Comparison of ENCODE assay signal across 15 mouse cellular contexts in genomic region chr1:193389505-193389904, GRCm38 (mm10). TPM values are rescaled to one million over a fixed set of nuclear protein-coding genes. Genes with fewer than 3 reads are reported as not detected.
A peak's percentile ranks its signal among the peaks of the same experiment; 100 is the strongest.
DNase-seq lines count a peak whose midpoint lies in the region; ATAC-seq and TF ChIP-seq lines count a peak whose summit lies in the region.
"Had no signal": no experiment of that assay in that cellular context is flagged by ENCODE, and none has a peak within 500 bp of the region (broad histone marks: within the 10 kb centered on the region; RNA-seq: fewer than 3 reads in every experiment).

No protein-coding gene starts in this region.

- H3K27ac ChIP-seq in kidney, embryonic 14.5 days (ENCODE audit: low read depth, low read length): no peak overlapping the region
- H3K27ac ChIP-seq in kidney, adult 2 months (ENCODE audit: insufficient read depth, low read depth, low read length): no peak overlapping the region
- peak overlapping the region; percentile 17; the same call in 1 of the 2 replicates for H3K27ac ChIP-seq in forebrain, embryonic 14.5 days (ENCODE audit: low read depth, low read length)
- H3K27ac ChIP-seq in hindbrain, postnatal 0 days: no peak overlapping the region
- peak overlapping the region; percentile 81 for H3K27ac ChIP-seq in neural tube, embryonic 13.5 days (replicated peaks)
- H3K27ac ChIP-seq: kidney, embryonic 15.5 days; limb, embryonic 13.5 days had no signal

- no peaks in the 10 kb centered on the region for H3K36me3 ChIP-seq in kidney, embryonic 14.5 days (ENCODE audit: control insufficient read depth, insufficient read depth, low read length)
- H3K36me3 ChIP-seq in kidney, adult 2 months (ENCODE audit: control insufficient read depth, insufficient read depth, low read length): no peaks in the 10 kb centered on the region
- H3K36me3 ChIP-seq in forebrain, embryonic 14.5 days (ENCODE audit: control insufficient read depth, insufficient read depth, low read length): no peaks in the 10 kb centered on the region
- H3K36me3 ChIP-seq in hindbrain, postnatal 0 days (ENCODE audit: insufficient read depth, low read length): no peaks in the 10 kb centered on the region
- no peaks in the 10 kb centered on the region for H3K36me3 ChIP-seq in neural tube, embryonic 13.5 days
- H3K36me3 ChIP-seq: kidney, embryonic 15.5 days; limb, embryonic 13.5 days had no signal

- peaks cover 16% of the 10 kb centered on the region for H3K4me1 ChIP-seq in kidney, embryonic 14.5 days (ENCODE audit: control insufficient read depth, insufficient read depth, low read length)
- 0 out of 2 replicates have a peak, but pooled peaks cover 2% of the 10 kb centered on the region for H3K4me1 ChIP-seq in kidney, adult 2 months (ENCODE audit: control insufficient read depth, insufficient read depth, low read length)
- H3K4me1 ChIP-seq in forebrain, embryonic 14.5 days (ENCODE audit: control insufficient read depth, insufficient read depth, low read length): peaks cover 15% of the 10 kb centered on the region
- peaks cover 11% of the 10 kb centered on the region; the same call in 1 of the 2 replicates for H3K4me1 ChIP-seq in hindbrain, postnatal 0 days (ENCODE audit: insufficient read depth, low read length)
- peaks cover 53% of the 10 kb centered on the region for H3K4me1 ChIP-seq in neural tube, embryonic 13.5 days (replicated peaks)

- TF ChIP-seq POLR2A in kidney, adult 2 months (IDR thresholded peaks at IDR 0.05; ENCODE audit: low read depth, low read length): no peak

- no peaks in the 10 kb centered on the region for H3K9me3 ChIP-seq in kidney, embryonic 14.5 days (ENCODE audit: control insufficient read depth, low read length)
- no peaks in the 10 kb centered on the region for H3K9me3 ChIP-seq in forebrain, embryonic 14.5 days (replicated peaks; ENCODE audit: control insufficient read depth, low read length)
- H3K9me3 ChIP-seq in hindbrain, postnatal 0 days (ENCODE audit: low read length): no peaks in the 10 kb centered on the region
- no peaks in the 10 kb centered on the region for H3K9me3 ChIP-seq in neural tube, embryonic 13.5 days
- H3K9me3 ChIP-seq: kidney, embryonic 15.5 days; limb, embryonic 13.5 days had no signal

- DNase-seq in kidney, adult 2 months: no peak
- peak; percentile 63 for DNase-seq in forebrain, embryonic 14.5 days (ENCODE audit: low spot score)
- DNase-seq in hindbrain, postnatal 0 days (ENCODE audit: low spot score): peak; percentile 76
- DNase-seq in spleen, adult 18-20 months: no peak
- no peak for DNase-seq in c-Kit-positive CD71-positive TER-119-positive erythroid progenitor cells, embryonic 14.5 days (ENCODE audit: low spot score)
- DNase-seq in kidney, adult 18-20 months: no peak
- DNase-seq: cerebellum, adult 8-10 months; layer of hippocampus, adult 9-11 months; lung, embryonic 14.5 days; thymus, adult 2 months had no signal

- ATAC-seq in kidney, embryonic 14.5 days (ENCODE audit: low FRiP score, low TSS enrichment): no peak
- peak; percentile 47 for ATAC-seq in forebrain, embryonic 14.5 days
- peak; percentile 61 for ATAC-seq in hindbrain, postnatal 0 days
- ATAC-seq in neural tube, embryonic 13.5 days (ENCODE audit: low read depth): no peak

- no peak overlapping the region for H3K4me2 ChIP-seq in kidney, embryonic 14.5 days (replicated peaks; ENCODE audit: low read depth, low read length)
- H3K4me2 ChIP-seq in forebrain, embryonic 14.5 days (ENCODE audit: low read length): no peak overlapping the region
- no peak overlapping the region for H3K4me2 ChIP-seq in hindbrain, postnatal 0 days (ENCODE audit: low read depth, low read length)
- no peak overlapping the region for H3K4me2 ChIP-seq in neural tube, embryonic 13.5 days
- H3K4me2 ChIP-seq: kidney, embryonic 15.5 days; limb, embryonic 13.5 days; lung, embryonic 14.5 days had no signal

- TF ChIP-seq CTCF in kidney, adult 2 months (conservative IDR thresholded peaks at IDR 0.05; ENCODE audit: insufficient read depth, insufficient read length, low read depth, low read length): no peak
- TF ChIP-seq CTCF in hindbrain, postnatal 0 days (IDR thresholded peaks at IDR 0.05; ENCODE audit: low read depth): no peak

- H3K4me3 ChIP-seq in kidney, embryonic 14.5 days (ENCODE audit: low read length): no peak overlapping the region
- no peak overlapping the region for H3K4me3 ChIP-seq in kidney, adult 2 months (ENCODE audit: insufficient read depth, low read depth, low read length)
- no peak overlapping the region for H3K4me3 ChIP-seq in forebrain, embryonic 14.5 days (ENCODE audit: low read depth, low read length)
- no peak overlapping the region for H3K4me3 ChIP-seq in hindbrain, postnatal 0 days (ENCODE audit: low read length)
- no peak overlapping the region for H3K4me3 ChIP-seq in neural tube, embryonic 13.5 days
- H3K4me3 ChIP-seq: kidney, embryonic 15.5 days; limb, embryonic 13.5 days had no signal

- H3K27me3 ChIP-seq in kidney, embryonic 14.5 days (ENCODE audit: control insufficient read depth, insufficient read depth, low read length): no peaks in the 10 kb centered on the region
- no peaks in the 10 kb centered on the region for H3K27me3 ChIP-seq in kidney, adult 2 months (replicated peaks; ENCODE audit: control insufficient read depth, insufficient read depth, low read length)
- H3K27me3 ChIP-seq in forebrain, embryonic 14.5 days (replicated peaks; ENCODE audit: control insufficient read depth, insufficient read depth, low read length): no peaks in the 10 kb centered on the region
- no peaks in the 10 kb centered on the region for H3K27me3 ChIP-seq in hindbrain, postnatal 0 days (ENCODE audit: insufficient read depth, low read length)
- no peaks in the 10 kb centered on the region for H3K27me3 ChIP-seq in neural tube, embryonic 13.5 days

- WGBS in kidney, embryonic 14.5 days: 20% methylated on average over 3 of the region's 3 CpGs
- 44% methylated on average over 3 of the region's 3 CpGs for WGBS in kidney, adult 2 months
- 3% methylated on average over 3 of the region's 3 CpGs for WGBS in forebrain, embryonic 14.5 days
- 6% methylated on average over 3 of the region's 3 CpGs for WGBS in hindbrain, postnatal 0 days
- 8% methylated on average over 3 of the region's 3 CpGs for WGBS in neural tube, embryonic 13.5 days

- H3K9ac ChIP-seq in kidney, embryonic 14.5 days (ENCODE audit: low read depth, low read length): peak overlapping the region; percentile 42
- no peak overlapping the region for H3K9ac ChIP-seq in forebrain, embryonic 14.5 days (ENCODE audit: low read length)
- H3K9ac ChIP-seq in hindbrain, postnatal 0 days (replicated peaks; ENCODE audit: low read length): no peak overlapping the region
- no peak overlapping the region for H3K9ac ChIP-seq in neural tube, embryonic 13.5 days
- H3K9ac ChIP-seq: kidney, embryonic 15.5 days; limb, embryonic 13.5 days; lung, embryonic 14.5 days had no signal

RNA-seq across cellular contexts. Expression of gene Camk1g, which starts 19.4 kb away (rescaled TPM):
- 10.2 and 13.4 TPM in 2 replicates for polyA plus RNA-seq in kidney, embryonic 14.5 days (2014; fragmentation: Nextera tagmentation; extraction: Ambion mirVana)
- 8.2 and 9.0 TPM in 2 replicates for polyA plus RNA-seq in kidney, adult 2 months (2012; rRNA removed)
- polyA plus RNA-seq in forebrain, embryonic 14.5 days (2014; fragmentation: Nextera tagmentation; extraction: Ambion mirVana): 36.1 and 44.6 TPM in 2 replicates
- total RNA-seq in hindbrain, postnatal 0 days (2014; rRNA removed): 32.9 and 34.6 TPM in 2 replicates
- 30.9 and 35.1 TPM in 2 replicates for polyA plus RNA-seq in hindbrain, postnatal 0 days (2015; fragmentation: Nextera tagmentation; extraction: Ambion mirVana)
- polyA plus RNA-seq in neural tube, embryonic 13.5 days (2015; fragmentation: Nextera tagmentation; extraction: Ambion mirVana): 31.8 and 34.3 TPM in 2 replicates
- total RNA-seq: monocyte, adult 5-6 weeks had no signal

Comparison
In these comparisons a context has a peak if more than half of its experiments do, and no peak if none do; other contexts are left out.
1. ATAC-seq: peak in forebrain, embryonic 14.5 days (single experiment) and hindbrain, postnatal 0 days (single experiment); none in kidney, embryonic 14.5 days (single experiment) and neural tube, embryonic 13.5 days (single experiment).
2. H3K27ac ChIP-seq: peak in forebrain, embryonic 14.5 days (single experiment) and neural tube, embryonic 13.5 days (single experiment); none in kidney, embryonic 14.5 days (single experiment), kidney, adult 2 months (single experiment) and hindbrain, postnatal 0 days (single experiment).
3. DNase-seq: peak in forebrain, embryonic 14.5 days (single experiment) and hindbrain, postnatal 0 days (single experiment); none in kidney, adult 2 months (single experiment), spleen, adult 18-20 months (0 of 2), c-Kit-positive CD71-positive TER-119-positive erythroid progenitor cells, embryonic 14.5 days (single experiment) and kidney, adult 18-20 months (single experiment).